Mouse (Mus musculus) thymus, postnatal 36 days (tissue): Measurements from ENCODE around the gene C1qbp.

ENCODE experiments used
- DNase-seq, 2 experiments: peaks; one replicate each; pipeline ENCODE4 v3.0.0; 2022; ENCODE audit warnings: mixed read lengths in 2 of 2

The C1qbp gene

GRCm38 (mm10) chr11:70972586-70972985 is 10.2 kb downstream of the C1qbp start:
- DNase-seq, result no peak

GRCm38 (mm10) chr11:70970560-70971540 is 12.0 kb downstream of the C1qbp start:
- no peak for DNase-seq

DNA sequence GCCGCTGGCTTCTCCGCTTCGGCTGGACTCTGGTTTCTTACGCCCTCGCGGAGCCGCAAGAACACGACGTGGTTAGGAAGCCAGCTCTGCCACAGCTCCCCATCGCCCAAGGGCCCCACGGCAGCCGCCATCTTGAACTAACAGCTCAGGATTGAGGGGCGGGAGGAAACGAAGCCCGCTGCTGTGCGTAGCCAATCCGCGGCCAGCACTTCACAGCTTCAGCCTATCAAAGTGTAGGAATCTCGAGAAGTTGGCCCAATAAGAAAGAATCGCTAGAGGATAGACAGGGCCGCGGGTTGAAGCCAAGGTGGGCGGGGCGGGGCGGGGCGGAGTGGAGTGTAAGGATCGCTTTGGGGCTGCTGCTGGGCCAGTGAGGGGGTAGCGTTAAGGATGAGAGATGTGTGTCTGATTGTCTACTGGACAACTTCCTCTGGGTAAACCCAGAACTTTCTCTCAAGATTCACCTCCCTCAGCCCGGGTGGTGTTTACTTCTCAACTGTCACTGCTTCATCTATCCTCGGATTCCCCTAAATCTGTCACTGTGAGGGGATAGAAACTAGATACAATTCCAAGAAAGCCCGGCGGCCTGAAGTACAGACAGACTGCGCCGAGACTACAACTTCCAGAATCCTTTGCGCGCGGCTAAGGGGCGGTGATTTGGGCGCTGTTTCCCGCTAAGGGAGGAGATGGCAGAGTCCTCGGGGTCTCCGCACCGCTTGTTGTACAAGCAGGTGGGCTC is 12.8 kb downstream of the C1qbp start, which contains the start of the genes Nup88 and Rpain:
TSS of gene Nup88 (minus strand) at position 153 of the 739 bp plus-strand sequence.
TSS of gene Rpain (plus strand) at position 393 of the 739 bp plus-strand sequence.
- DNase-seq, result peak; percentile 90 to 94

DNA sequence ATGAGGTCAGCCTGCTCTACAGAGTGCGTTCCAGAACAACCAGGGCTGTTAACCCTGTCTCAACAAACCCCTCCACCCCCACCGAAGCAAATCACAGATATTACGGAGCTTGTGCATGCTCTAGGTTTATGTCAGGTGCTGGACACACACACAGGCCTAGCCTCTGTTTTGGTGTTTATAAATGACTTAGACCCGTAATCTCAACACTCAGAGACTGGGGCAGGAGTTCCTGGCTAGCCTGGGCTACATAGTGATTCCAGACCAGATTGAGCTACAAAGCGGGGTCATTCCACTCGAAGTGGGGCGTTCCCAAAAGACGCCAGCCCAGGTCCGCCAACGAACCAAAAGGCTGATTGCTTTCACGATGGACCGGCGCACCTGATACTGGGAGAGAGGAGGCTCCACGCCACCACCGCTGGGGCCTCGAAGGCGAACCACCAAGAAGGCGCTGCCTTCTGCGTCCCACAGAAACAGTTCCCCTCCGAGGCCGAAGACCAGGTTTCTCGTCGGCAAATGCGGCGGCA is 13.5 kb downstream of the C1qbp start:
- no peak for DNase-seq

- DNase-seq, result no peak
These were observed 18.5 kb downstream of the C1qbp start for GRCm38 (mm10) chr11:70964222-70964907.

DNA sequence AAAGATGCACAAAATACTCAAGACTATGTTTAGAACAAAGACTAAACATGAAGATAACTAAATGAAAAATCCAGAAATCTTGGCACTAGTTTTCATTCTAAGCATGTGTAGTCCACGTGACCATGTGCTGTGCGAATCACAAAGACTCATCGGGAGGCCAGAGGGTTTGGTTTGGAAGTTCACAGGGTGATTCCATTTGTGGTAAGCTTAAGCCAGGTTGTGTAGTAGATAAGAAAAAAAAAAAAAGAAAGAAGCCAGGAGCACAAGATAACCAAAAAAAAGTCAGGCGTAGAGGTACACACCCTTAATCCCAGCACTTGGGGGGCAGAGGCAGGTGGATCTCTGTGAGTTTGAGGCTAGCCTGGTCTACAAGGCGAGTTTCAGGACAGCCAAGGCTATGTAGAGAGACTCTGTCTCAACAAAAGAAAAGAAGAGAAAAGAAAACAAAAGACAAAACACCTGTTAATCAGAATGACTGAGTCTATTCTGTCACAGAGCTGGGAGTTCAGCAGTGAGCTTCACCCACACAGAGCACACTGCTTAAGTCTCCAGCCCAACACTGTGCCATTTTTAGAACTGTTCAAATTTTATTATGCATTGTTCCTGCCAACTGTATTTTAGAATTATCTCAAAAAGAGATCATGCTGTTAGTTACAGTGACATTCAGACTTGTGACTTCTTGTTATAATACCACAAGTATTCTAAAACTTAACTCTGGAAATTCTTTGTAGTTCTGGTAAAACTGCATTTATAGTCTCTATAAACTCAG is 21.9 kb downstream of the C1qbp start:
- no peak for DNase-seq

- no peak for DNase-seq
These were observed 28.1 kb downstream of the C1qbp start for GRCm38 (mm10) chr11:70954711-70955110.

GRCm38 (mm10) chr11:70944935-70945817 is 37.6 kb downstream of the C1qbp start:
- no peak for DNase-seq

GRCm38 (mm10) chr11:70943651-70944050 is 39.2 kb downstream of the C1qbp start:
- DNase-seq, result no peak

GRCm38 (mm10) chr11:70942596-70942995 is 40.2 kb downstream of the C1qbp start:
- DNase-seq, result no peak

- DNase-seq, result no peak
These were observed 47.5 kb downstream of the C1qbp start for GRCm38 (mm10) chr11:70935316-70935715.

DNA sequence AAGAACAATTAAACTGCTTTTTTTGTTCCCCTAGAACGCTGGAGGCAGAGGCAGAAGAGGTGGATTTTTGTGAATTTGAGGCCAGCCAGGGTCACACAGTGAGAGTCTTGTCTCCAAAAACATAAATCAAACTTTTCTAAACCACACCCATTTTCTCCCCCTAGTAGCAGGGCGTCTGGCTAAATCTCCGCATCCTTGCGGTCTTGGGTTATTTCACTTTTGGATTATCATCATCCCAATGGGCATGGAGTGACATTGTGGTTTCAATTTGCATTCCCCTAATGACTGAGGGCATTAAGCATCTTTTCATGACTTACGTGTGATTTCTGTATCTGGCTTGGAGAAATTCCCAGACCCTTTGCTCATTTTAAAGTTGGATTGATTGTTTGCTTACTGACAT is 51.4 kb downstream of the C1qbp start:
- DNase-seq, result no peak
